Mouse (Mus musculus) frontal cortex, adult 2 months (tissue): ENCODE measurements around the gene Cript. TPM values are rescaled to one million over a fixed set of nuclear protein-coding genes. Genes with fewer than 3 reads are reported as not detected.
A peak's percentile ranks its signal among the peaks of the same experiment; 100 is the strongest.

ENCODE experiments used
- DNase-seq, 2 experiments: peaks; one replicate each; pipeline ENCODE4 v3.0.0; 2022; ENCODE audit warnings: low spot score in 1 of 2; ENCODE audit errors: extremely low spot score in 1 of 2
- polyA plus RNA-seq: library from polyadenylated mRNA; depleted of rRNA; stranded (reverse); fragments of >200 nt; gene quantifications from 2 replicates; pipeline ENCODE4 v1.2.3, GENCODE M21; 2012; rRNA removed

Cript gene
- polyA plus RNA-seq, result 83.0 and 84.3 TPM in 2 replicates

DNA sequence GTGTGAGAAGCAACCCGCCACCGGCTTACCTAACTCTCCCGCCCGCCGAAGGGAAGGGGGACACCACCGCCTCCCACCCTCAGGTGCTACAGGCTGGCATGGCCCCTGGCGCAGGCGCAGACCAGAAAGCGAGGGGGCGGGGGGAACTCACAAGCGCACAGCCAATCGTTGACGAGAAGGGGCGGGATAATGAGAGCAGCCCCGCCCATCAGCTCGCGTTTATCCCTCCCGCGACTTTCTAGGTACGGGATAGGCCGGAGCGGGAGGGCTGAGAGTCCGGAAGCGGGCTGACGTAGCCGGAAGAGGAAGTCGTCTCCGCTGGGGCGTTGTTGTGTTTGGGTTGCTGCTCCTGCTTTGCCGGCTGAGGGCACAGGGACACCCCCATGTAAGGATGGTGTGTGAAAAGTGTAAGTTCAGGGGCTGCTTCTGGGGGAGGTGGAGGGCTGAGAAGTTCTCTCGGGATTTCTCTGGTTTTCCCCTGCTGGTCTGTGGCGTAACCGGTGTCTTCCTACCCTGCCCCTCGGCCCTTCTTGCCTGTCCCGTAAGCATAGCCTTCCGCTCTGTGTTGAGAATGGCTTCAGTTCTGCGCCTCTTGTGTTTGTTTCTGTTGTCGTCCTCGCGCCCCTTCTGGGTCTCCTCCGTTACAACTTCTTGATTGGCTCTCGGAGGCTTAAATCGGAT, at the start of gene Cript, which contains the start of gene Pigf:
TSS of gene Cript (plus strand) at position 282 of the 681 bp plus-strand sequence.
TSS of gene Pigf (minus strand) at position 138 of the 681 bp plus-strand sequence.
- DNase-seq, result peak; percentile 97 to 99

DNA sequence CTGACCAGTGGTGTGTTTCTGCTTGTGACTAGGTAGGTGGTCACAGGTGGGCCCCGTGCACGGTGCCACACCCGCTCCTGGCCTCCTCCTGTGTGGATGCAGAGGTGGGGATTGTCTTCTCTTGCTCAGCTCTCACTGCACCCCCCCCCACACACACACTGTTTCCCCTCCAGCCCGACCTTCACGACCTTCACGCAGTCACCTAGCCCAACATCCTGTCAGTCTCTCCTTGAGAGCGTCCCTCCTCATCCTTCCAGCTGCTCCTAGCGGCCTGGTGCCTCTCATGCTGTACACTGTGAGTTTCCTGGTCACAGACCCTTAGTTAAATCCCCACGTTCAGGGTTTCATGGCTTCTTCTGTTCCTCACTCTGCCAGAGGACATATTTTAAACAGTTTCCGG, 49.0 kb upstream of the Cript start:
- no peak for DNase-seq

DNA sequence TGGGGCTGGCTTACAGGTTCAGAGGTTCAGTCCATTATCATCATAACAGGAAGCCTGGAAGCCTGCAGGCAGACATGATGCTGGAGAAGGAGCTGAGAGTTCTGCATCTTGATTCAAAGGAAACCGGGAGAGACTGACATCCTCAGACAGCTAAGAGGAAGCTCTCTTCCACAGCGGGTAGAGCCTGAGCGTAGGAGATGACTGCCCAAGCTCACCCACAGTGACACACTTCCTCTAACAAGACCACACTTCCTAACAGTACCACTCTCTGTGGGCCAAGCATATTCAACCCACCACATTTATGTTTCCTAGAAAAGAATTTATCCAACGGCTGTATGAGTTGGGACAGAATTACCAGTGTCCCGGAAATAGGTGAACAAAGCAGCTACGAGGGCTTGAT, 46.9 kb upstream of the Cript start:
- DNase-seq, result no peak

DNA sequence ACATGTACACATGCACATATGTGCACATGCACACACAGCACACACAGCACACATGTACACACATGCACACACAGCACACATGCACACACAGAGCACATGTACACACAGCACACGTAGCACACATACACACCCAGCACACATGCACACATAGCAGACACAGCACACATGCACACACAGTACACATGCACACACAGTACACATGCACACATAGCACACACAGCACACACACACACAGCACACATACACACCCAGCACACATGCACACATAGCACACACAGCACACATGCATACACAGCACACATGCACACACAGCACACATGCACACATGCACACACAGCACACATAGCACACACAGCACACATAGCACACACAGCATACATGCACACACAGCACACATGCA, 44.1 kb upstream of the Cript start:
- DNase-seq, result no peak

DNA sequence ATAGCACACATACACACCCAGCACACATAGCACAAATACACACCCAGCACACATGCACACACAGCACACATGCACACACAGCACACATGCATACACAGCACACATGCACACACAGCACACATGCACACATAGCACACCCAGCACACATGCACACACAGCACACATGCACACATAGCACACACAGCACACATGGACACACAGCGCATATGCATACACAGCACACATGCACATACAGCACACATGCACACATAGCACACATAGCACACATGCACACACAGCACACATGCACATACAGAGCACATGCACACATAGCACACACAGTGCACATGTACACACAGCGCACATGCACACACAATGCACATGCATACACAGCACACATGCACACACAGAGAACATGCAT, 43.6 kb upstream of the Cript start:
- DNase-seq, result no peak

DNA sequence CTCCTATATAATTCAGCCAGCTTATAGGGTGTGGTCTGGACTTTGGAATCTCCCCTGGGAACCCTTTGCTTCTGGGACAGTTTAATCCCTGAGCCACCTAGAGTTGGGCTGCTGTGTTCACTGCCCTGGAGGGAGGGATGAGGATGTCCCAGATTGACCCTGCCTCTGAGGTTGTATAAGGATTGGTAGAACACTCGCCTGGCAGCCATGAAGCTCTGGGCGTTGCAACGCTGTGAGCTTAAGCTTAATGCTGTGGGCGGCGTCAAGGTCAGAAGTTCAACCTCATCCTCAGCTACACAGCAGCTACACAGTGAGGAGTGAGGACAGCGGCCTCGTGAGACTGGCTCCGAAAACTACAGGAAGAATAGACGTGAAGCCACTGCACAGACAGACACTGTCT, 42.9 kb upstream of the Cript start:
- DNase-seq, result no peak

DNA sequence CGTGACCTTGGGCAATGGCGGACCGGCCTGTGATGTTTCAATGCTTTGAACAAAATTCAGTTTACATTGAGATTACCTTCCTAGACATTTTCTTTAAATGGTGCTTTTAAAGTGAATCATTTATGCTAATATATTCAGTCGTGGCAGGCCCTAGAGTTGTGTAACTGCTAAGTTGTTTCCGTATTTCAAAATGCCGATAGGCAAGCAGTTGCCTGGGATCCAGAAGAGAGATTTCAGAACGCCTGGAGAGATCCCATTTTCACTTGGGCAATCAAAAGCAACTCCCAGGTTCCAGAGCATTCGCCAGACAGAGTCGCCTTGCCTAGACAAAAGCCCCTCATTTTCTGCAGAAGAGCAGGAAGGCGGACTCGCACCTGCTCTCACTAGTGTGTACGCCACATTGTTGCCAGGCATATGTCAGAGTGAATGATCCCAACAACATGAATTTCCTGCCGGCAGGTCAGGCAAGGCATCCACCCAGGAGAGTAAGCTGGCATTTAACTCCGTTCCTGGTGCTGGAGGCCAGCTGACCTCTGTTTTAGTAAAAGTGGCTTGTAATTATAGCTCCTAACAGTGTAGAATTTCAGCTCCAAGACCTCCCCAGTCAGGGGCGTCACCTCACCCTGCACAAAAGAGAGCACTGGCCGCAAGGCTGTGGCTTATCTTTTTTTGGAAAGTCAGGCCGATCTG, 38.8 kb upstream of the Cript start:
- DNase-seq, result no peak

DNA sequence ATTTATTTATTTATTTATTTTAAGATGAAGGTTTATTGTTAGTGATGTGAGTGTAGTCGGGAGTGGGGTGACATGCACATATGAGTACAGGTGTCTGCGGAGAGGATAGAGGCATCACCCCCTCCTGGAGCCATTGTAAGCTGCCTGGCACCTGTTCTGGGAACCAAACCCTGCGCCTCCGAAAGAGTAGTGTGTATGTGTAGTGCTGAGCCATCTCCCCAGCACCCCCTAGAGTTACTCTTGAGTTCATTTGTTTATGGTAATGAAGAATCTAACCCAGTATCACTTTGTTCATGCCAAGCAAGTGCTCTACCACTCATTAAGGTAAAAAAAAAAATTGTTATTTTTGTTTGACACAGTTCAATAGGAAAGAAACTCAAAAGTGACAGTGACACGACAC, 37.2 kb upstream of the Cript start:
- no peak for DNase-seq

DNA sequence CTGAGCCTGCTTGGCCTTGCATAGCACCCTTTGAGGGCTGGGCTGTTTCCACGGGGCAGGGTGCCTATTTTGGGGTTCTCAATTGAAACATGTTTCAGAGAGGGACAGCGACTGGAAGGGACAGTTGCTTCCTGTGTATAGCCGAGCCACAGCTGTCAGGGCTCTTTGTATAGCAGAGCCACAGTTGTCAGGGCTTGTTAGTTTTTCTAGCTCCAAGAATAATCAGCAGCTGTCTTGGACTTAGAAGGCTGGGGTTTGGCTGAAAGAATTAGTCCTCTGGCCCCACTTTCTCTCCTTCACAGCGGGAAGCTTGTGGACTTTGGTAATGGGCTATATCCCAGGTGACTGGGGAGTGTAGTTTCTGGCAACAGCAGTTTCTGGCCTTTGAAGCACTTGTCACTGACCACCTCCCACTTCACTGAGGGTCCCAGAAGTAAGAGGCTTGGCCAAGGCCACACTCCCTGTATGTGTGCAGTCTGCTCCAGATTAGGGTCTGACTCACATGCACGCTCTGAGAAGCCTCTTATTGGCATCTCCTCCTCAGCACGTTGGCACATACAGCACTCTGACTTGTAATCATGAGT, 36.7 kb upstream of the Cript start:
- no peak for DNase-seq

DNA sequence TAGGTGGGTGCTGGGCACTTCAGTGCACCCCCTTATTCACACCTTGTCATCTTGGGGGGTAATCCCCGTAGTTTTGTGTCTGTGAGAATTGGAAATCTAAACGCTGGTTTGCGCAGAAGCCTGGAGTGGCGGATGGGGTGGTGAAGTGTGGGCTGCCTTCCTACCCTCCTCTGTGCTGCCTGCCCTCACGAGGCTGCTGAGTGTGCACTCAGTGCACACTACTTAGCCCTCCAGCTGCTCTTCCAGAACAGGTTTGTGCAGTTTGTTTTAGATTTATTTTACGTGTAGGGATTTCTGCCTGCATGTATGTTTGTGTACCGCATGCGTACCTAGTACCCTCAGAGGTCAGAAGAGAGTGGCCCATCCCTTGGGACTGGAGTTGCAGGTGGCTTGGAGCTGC, 34.0 kb upstream of the Cript start:
- DNase-seq, result no peak

DNA sequence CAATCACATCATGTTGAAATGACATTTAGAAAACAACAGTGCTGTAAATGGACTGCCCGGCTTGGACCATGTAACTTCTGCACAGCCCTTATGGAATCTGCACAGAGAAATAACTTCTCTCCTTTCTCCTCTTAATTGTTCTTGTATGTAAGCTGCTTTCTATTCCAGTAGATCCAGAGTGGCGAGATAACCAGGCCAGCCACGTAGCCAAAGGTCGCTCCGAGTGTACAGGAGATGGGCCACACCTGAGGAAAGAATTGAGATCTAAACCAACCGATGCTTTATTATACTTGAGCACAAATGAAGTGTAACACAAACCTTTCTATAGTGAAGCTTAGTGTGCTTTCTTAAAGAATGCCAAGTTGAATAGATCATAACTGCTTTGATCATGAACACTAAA, 28.0 kb upstream of the Cript start:
- no peak for DNase-seq

DNA sequence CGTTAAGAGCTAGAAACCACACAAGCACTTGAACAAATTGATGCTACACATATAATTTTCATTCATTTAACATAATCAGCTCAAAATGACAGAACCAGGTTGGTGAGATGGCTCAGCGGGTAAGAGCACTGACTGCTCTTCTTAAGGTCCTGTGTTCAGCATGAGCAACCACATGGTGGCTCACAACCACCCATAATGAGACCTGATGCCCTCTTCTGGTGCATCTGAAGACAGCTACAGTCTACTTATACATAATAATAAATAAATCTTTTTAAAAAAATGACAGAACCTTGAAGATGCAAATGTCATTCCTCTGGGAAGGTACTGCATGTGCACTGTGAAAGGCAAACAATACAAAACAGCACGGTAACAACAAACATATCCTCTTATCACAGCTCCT, 16.4 kb upstream of the Cript start:
- no peak for DNase-seq

DNA sequence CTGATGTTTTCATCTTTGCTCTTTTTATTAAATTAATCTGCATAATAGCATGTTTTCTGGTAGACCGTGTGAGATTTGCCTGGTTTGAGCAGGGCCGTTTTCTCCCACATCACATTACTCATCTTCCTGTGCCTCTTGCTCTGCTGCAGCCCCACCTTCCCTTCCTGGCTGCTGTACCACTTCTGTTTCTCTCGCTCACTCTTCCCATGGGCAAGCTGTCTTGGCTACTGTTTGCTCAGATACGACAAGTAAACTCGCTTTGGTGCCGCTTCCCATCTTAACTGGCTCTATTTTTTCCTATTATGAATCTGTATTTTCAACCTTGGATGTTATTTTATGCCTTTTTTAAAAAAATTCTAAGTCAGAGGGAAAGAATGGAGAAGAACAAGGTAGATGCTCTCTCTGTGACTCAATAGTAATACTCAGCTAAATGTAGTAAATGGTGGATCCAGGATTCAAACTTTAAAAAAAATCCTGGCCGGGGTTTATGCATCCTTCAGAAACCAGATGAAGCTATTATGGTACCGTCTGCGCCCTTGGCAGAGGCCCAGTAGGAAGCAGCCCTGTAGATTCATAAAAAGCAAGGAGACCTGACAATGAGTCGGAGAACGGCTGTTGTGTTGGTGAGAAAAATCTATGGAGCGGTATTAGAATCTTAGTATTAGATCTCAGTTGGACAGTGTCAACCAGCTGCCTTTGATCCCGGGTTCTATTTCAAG, 13.9 kb upstream of the Cript start:
- peak; percentile 62 to 77 for DNase-seq

DNA sequence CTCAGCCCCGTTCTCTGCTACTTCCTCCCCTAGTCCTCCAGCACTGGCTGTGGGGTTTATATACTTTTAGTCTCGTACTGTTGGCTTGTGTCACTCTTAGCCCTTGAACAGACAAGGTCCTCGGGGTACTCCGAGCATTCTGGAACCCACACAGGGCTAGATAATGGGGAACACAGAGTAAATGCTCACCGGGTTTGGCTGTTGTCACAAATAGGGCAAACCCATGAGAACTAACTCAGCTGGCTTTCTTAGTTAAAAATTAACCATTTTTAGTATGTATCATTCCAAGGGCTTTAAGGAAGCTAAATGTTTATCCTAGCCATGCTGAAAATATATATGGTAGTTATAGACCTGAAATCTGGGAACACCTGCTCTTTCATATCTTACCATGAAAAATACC, 5.7 kb upstream of the Cript start:
- no peak for DNase-seq

DNA sequence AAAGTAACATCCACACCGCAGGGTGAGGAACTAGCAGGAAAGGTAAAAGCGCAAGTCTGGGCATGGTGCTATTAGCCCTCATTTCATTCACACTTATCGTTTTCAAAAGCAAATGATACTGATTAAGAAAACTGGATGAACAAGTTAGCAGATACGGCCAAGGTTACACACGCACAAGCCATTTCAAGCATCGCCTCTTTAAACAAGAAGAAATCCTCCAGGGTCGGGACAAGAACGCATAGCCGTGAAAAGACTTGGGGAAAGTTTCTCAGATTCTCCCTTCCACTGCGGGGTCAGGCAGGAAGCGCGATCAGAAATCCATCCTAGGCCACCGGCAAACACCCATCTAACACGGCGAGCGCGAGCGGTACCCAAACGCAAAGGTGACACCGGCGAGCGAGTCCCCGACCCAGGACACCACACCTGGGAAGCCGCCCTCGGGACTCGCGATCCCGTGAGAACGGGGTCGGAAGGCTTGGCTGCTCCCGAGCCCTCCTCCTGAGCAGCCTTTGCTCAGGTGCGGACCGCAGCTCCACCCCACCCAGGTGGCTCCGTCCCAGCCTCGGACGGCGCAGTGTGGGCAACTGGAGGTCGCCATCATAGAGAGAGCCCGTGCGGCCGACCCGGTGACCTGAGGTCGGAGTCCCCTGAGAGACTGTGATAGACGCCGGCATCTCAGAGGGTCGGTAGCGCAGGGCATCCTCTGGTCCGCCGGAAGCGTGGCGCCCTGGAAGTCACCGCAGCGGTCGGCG, 683 bp upstream of the Cript start:
- DNase-seq, result no peak

DNA sequence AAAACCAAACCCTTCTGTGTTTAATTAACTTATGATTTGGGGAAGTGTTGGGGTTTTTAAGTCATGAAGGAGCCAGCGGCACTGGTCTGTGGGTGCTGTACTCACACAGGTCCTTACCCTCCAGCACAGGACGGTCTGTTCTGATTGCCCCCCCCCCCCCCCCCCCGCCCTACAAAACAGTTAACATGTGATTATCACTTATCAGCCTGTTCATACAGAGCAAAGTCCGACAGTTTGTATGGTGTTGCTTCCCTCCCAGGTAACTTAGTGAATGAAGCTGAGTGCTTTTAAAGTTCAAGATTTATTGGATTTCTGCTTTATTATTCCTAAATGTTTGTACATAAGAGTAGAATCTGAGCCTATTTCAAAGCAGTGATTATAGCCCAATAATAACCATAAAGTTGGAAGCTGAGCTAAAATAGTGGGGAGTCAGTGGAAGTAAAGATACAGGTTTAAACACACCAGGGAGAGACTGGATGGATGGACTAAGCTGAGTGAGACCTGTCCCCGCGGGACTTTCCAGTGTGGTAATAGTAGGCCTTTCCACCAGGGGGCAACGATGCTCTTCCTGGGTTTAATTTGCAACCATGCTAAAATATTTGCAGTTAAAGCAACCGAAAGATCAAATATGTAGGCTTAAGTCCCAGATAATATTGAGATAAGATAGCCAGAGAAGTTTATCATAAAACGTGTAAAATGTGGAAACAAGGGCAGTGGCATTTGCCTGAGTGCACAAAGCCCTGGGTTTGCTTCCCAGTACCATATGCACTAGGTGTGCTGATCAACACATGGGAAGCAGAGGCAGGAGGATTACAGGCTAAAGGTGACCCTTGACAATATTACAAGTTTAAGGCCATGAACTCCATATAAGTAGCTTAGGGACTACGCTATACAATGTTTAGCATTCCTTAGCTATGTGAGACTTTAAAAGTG, 11.1 kb downstream of the Cript start:
- peak in 1 of 2 experiments; percentile 42 for DNase-seq

DNA sequence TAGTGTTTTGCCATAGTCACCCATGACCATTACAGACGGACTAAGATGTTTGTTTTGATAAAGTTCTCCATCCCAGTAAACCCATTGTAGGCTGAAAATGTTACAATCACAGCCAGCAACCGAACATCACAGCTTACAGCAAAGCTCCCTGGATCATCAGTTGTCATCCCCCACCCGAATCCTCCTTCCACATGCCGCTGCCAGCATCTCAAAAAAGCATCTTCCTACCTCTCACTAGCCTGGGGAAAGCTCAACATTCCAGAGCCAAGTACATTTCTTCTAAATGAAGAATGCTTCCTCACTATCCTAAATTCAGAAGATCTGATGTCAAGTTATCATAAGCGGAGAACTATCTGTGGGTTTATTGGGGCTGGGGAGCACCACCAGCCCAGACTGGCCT, 13.1 kb downstream of the Cript start:
- peak in 1 of 2 experiments; percentile 62 for DNase-seq

DNA sequence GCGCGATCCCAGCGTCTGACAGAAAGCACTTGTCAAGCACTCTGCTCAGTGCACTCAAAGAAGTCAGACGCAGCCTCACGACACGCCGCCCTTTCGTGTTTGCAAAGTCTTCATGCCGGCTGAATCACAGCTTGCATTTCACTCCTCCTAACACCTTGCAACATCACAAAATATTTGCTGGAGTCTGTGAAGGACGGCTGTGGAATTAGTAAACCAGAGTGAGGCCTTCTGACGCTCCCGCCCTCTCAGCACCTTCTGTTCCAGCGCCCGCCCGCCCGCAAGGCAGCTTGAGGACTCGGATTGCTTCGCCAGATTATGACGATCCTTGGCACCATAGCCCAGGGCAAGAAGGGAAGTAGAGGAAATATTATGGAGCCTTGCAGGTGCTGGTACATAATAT, 16.4 kb downstream of the Cript start:
- peak; percentile 41 to 76 for DNase-seq

DNA sequence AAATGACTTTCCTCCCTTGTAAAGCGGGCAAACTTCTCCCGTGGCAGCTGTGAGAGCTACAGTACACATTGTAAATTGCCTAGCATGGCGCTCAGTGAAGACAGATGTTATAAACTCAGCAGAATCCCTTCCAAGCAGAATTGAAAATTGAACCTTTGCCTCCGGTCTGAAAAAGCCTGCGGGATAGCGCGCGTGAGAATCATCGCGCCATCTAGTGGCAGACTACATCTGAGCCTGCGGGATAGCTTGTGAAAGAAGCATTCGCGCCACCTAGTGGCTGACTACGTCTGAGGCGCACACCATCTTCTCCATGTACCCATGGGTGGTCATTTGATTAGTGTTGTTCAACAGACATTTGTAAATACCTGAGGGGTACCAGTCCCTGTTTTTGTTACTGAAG, 19.0 kb downstream of the Cript start:
- peak; percentile 74 to 97 for DNase-seq

DNA sequence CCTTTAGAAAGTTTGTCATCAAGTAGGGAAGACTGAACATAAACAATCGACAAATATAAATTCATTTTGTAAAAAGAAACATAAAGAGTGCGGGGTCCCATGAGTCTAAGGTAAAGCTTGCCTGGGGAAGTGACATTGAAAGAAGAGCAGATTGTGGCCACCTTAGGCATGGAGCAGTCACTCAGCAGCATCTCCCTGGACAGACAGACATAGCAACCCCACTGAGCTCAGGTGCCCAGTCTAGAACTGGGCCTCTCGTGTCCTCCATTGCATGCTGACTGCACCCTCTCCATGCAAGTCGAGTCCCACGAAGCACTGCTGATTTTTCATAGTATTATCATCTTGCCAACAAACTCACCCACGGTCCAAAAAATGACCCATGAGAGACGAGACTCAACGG, 19.4 kb downstream of the Cript start:
- no peak for DNase-seq
